In the genomic region with DNA sequence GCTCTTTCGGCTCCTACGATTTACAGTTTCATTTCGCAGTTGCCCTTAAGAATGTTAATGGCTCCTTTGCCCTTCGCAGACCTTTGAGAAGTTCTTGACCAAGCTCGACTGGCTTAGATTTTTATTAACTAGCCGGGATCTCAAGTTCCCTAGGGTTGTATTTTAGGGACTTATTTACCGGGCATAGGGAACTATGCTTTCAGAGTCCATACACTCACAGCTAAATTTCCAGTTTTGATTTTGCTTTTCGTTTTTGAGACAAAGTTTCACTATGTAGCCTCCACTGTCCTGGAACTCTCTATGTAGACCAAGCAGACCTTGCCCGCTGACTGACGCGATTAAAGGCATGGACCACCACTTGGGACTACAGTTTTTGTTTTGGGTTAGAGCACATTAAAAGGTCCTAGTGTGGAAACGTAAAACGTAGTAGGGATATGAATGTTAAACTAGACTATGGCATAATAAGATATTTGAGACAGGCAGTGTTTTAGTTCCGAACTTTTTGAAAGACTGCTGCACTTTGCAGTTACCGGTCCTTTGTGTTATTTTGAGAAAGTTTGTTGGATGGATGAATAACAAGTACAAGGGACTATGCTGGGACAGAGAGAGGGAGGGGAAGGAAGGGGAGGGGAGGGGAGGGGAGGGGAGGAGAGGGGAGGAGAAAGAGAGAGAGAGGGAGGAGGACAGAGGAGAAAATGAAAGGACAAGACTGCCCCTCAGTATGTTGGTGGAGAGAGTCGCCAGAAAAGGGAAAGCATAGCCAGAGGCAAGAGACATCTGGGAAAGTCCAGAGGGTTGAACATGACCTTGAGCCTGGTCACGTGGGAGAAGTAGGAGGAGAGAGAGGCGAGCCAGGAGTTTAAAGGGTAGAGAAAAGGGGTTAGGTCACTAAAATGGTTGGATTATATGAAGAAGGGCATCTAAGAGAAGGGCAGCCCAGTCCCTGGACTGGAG, we compare ENCODE assay signal across 8 mouse cellular contexts. TPM values are rescaled to one million over a fixed set of nuclear protein-coding genes. Genes with fewer than 3 reads are reported as not detected.
DNase-seq lines count a peak whose midpoint lies in the region; ATAC-seq and TF ChIP-seq lines count a peak whose summit lies in the region.

No protein-coding gene starts in this region.

- H3K27me3 ChIP-seq in heart, embryonic 11.5 days (ENCODE audit: control insufficient read depth, insufficient read depth, low read length): no peaks in the 10 kb centered on the region
- no peaks in the 10 kb centered on the region for H3K27me3 ChIP-seq in kidney, embryonic 15.5 days

- TF ChIP-seq POLR2A in cortical plate, adult 2 months (IDR thresholded peaks at IDR 0.05; ENCODE audit: extremely low read depth, insufficient read depth, low read length): no peak

- 12% methylated on average over 18 of the region's 18 CpGs for WGBS in heart, embryonic 11.5 days (ENCODE audit: insufficient replicate concordance)
- WGBS in kidney, embryonic 15.5 days: 7% methylated on average over 18 of the region's 18 CpGs

- no peak for TF ChIP-seq CTCF in cortical plate, adult 2 months (IDR thresholded peaks at IDR 0.05; ENCODE audit: extremely low read depth, insufficient read depth, low read length)

- peak overlapping the region; percentile 47 for H3K4me3 ChIP-seq in cortical plate, adult 2 months (ENCODE audit: insufficient read depth, low read length)
- H3K4me3 ChIP-seq in heart, embryonic 11.5 days (ENCODE audit: low read depth, low read length): peak overlapping the region; percentile 80
- H3K4me3 ChIP-seq in kidney, embryonic 15.5 days (replicated peaks): peak overlapping the region; percentile 86

- DNase-seq in cerebellum, adult 9-10 months: peak; percentile 48
- DNase-seq in cerebellum, postnatal 36 days: no peak
- DNase-seq in lung, postnatal 36 days: peak; percentile 59
- DNase-seq in testis, postnatal 14 days (ENCODE audit: low spot score): peak; percentile 43
- no peak for DNase-seq in thymus, postnatal 25 days

- peak overlapping the region; percentile 87 for H3K4me2 ChIP-seq in heart, embryonic 11.5 days
- peak overlapping the region; percentile 90 for H3K4me2 ChIP-seq in kidney, embryonic 15.5 days

- H3K9me3 ChIP-seq in heart, embryonic 11.5 days (replicated peaks; ENCODE audit: control insufficient read depth, low read length): no peaks in the 10 kb centered on the region
- no peaks in the 10 kb centered on the region for H3K9me3 ChIP-seq in kidney, embryonic 15.5 days (replicated peaks)

- H3K4me1 ChIP-seq in cortical plate, adult 2 months (ENCODE audit: control insufficient read depth, insufficient read depth, low read length): peaks cover 4% of the 10 kb centered on the region; the same call in 1 of the 2 replicates
- peaks cover 12% of the 10 kb centered on the region; the same call in 1 of the 2 replicates for H3K4me1 ChIP-seq in heart, embryonic 11.5 days (ENCODE audit: control insufficient read depth, insufficient read depth, low read length)
- peaks cover 24% of the 10 kb centered on the region for H3K4me1 ChIP-seq in kidney, embryonic 15.5 days

- peak overlapping the region; percentile 48 for H3K27ac ChIP-seq in cortical plate, adult 2 months (ENCODE audit: insufficient read depth, low read length)
- H3K27ac ChIP-seq in heart, embryonic 11.5 days (ENCODE audit: low read depth, low read length): peak overlapping the region; percentile 91
- H3K27ac ChIP-seq in kidney, embryonic 15.5 days: peak overlapping the region; percentile 98

- no peaks in the 10 kb centered on the region for H3K36me3 ChIP-seq in heart, embryonic 11.5 days (ENCODE audit: control insufficient read depth, insufficient read depth, low read length)
- no peaks in the 10 kb centered on the region for H3K36me3 ChIP-seq in kidney, embryonic 15.5 days

- ATAC-seq in heart, embryonic 11.5 days (replicated peaks; ENCODE audit: insufficient number of reproducible peaks, low FRiP score, low TSS enrichment): no peak
- peak; percentile 31 for ATAC-seq in kidney, embryonic 15.5 days (replicated peaks; ENCODE audit: low FRiP score)

- H3K9ac ChIP-seq in heart, embryonic 11.5 days (ENCODE audit: low read depth, low read length): peak overlapping the region; percentile 39
- H3K9ac ChIP-seq in kidney, embryonic 15.5 days: peak overlapping the region; percentile 79

RNA-seq across cellular contexts. Expression of gene Mcur1, which starts 0.7 kb away (rescaled TPM):
- polyA plus RNA-seq in cortical plate, adult 2 months (2012; rRNA removed): 24.5 and 26.1 TPM in 2 replicates
- 14.5 and 19.0 TPM in 2 replicates for polyA plus RNA-seq in heart, embryonic 11.5 days (2014; fragmentation: Nextera tagmentation; extraction: Ambion mirVana)
- 20.2 and 21.9 TPM in 2 replicates for polyA plus RNA-seq in kidney, embryonic 15.5 days (2015; fragmentation: Nextera tagmentation; extraction: Ambion mirVana)

RNA-seq across cellular contexts. Expression of gene Rnf182, which starts 54.8 kb away (rescaled TPM):
- polyA plus RNA-seq in cortical plate, adult 2 months (2012; rRNA removed): 7.3 and 9.1 TPM in 2 replicates
- polyA plus RNA-seq in heart, embryonic 11.5 days (2014; fragmentation: Nextera tagmentation; extraction: Ambion mirVana): 0.55 and 4.3 TPM in 2 replicates
- 1.3 and 2.3 TPM in 2 replicates for polyA plus RNA-seq in kidney, embryonic 15.5 days (2015; fragmentation: Nextera tagmentation; extraction: Ambion mirVana)

Comparison
In these comparisons a context has a peak if more than half of its experiments do, and no peak if none do; other contexts are left out.
1. DNase-seq: peak in cerebellum, adult 9-10 months (single experiment), lung, postnatal 36 days (single experiment) and testis, postnatal 14 days (single experiment); none in cerebellum, postnatal 36 days (0 of 2) and thymus, postnatal 25 days (single experiment).
2. H3K27ac ChIP-seq: peak in every context shown above with its lines; median percentile 98 in kidney, embryonic 15.5 days; 91 in heart, embryonic 11.5 days; 48 in cortical plate, adult 2 months.
3. Peak in every context shown above with its lines, with median percentiles within 50 percentile points of each other: H3K4me3 ChIP-seq.